Mouse (Mus musculus) kidney, adult 2 months (tissue): ENCODE data around the gene Rrbp1.

Experiments
- CTCF ChIP-seq: fragments of 200-500 bp; conservative IDR thresholded peaks from 2 replicates; pipeline ENCODE4 v1.5.1; 2011; ENCODE audit warnings: low read depth, mild to moderate bottlenecking, control low read depth, low read length, moderate library complexity, mixed read lengths; ENCODE audit not compliant: insufficient read depth, insufficient read length
- POLR2A ChIP-seq: fragments of 200-500 bp; IDR thresholded peaks from one replicate; pipeline ENCODE4 v1.6.1; 2011; ENCODE audit warnings: low read depth, low read length, control low read depth

- TF ChIP-seq POLR2A (no peak), CTCF (no peak)
Measured at GRCm38 (mm10) chr2:143899470-143900220, 111.4 kb downstream of the Rrbp1 start.
